Mouse (Mus musculus) lung, postnatal 36 days (tissue): Measurements from ENCODE around the gene Nfib.
"Not testable (repeated sequence)": the region's sequence is repeated elsewhere in the genome, so short reads cannot be mapped to it uniquely, and the experiment has no call there.

Experiments
- DNase-seq: peaks from one replicate; pipeline ENCODE4 v3.0.0; 2022; ENCODE audit warnings: mixed read lengths

The Nfib gene

GRCm38 (mm10) chr4:82283536-82283935 lies 422.0 kb downstream of the Nfib start:
- no peak for DNase-seq

GRCm38 (mm10) chr4:82275996-82276395 lies 429.6 kb downstream of the Nfib start:
- DNase-seq = no peak

- DNase-seq = no peak
Observed at GRCm38 (mm10) chr4:82273049-82273754, 432.3 kb downstream of the Nfib start.

GRCm38 (mm10) chr4:82272099-82272498 lies 433.5 kb downstream of the Nfib start:
- DNase-seq = no peak

GRCm38 (mm10) chr4:82271547-82271946 lies 434.0 kb downstream of the Nfib start:
- DNase-seq = no peak

GRCm38 (mm10) chr4:82267832-82268778 lies 437.4 kb downstream of the Nfib start:
- no peak for DNase-seq

- DNase-seq = no peak
Observed at GRCm38 (mm10) chr4:82266066-82266619, 439.4 kb downstream of the Nfib start.

GRCm38 (mm10) chr4:82258545-82258944 lies 447.0 kb downstream of the Nfib start:
- DNase-seq = not testable (repeated sequence)

- no peak for DNase-seq
Observed at GRCm38 (mm10) chr4:82252054-82252453, 453.5 kb downstream of the Nfib start.

GRCm38 (mm10) chr4:82250355-82250659 lies 455.2 kb downstream of the Nfib start:
- DNase-seq = no peak

GRCm38 (mm10) chr4:82249518-82250354 lies 455.8 kb downstream of the Nfib start:
- DNase-seq = no peak

- no peak for DNase-seq
Observed at GRCm38 (mm10) chr4:82248961-82249360, 456.6 kb downstream of the Nfib start.

- DNase-seq = no peak
Observed at GRCm38 (mm10) chr4:82248031-82248430, 457.5 kb downstream of the Nfib start.

GRCm38 (mm10) chr4:82246290-82246689 lies 459.3 kb downstream of the Nfib start:
- DNase-seq = peak; percentile 88
